Mouse (Mus musculus): ENCODE measurements around the gene Nsf. TPM values are rescaled to one million over a fixed set of nuclear protein-coding genes. Genes with fewer than 3 reads are reported as not detected.

The Nsf gene
- total RNA-seq, 2 experiments from 2014 or later, result 815 to 848 TPM

- peak; percentile 28 to 31 for DNase-seq (ENCODE audit: low spot score in 2 of 2)
- intact Hi-C loops (cut with DNase I), result no loop called here
These were observed 144.0 kb downstream of the Nsf start for GRCm38 (mm10) chr11:103809611-103810598.

GRCm38 (mm10) chr11:103808771-103809610, 144.9 kb downstream of the Nsf start:
- intact Hi-C loops (cut with DNase I), result no loop called here
- no peak for DNase-seq (ENCODE audit: low spot score in 2 of 2)

GRCm38 (mm10) chr11:103807966-103808365, 145.9 kb downstream of the Nsf start:
- intact Hi-C loops (cut with DNase I), result no loop called here
- no peak for DNase-seq (ENCODE audit: low spot score in 2 of 2)

GRCm38 (mm10) chr11:103804804-103805203, 149.1 kb downstream of the Nsf start:
- intact Hi-C loops (cut with DNase I), result no loop called here
- no peak for DNase-seq (ENCODE audit: low spot score in 2 of 2)

GRCm38 (mm10) chr11:103804126-103804525, 149.7 kb downstream of the Nsf start:
- DNase-seq (ENCODE audit: low spot score in 2 of 2), result no peak
- intact Hi-C loops (cut with DNase I), result no loop called here

GRCm38 (mm10) chr11:103801128-103801527, 152.7 kb downstream of the Nsf start:
- intact Hi-C loops (cut with DNase I), result no loop called here

GRCm38 (mm10) chr11:103789951-103790350, 163.9 kb downstream of the Nsf start:
- intact Hi-C loops (cut with DNase I), result no loop called here
- no peak for DNase-seq (ENCODE audit: low spot score in 2 of 2)

More at GRCm38 (mm10) chr11:103801128-103801527, 152.7 kb downstream of the Nsf start:
- DNase-seq (ENCODE audit: low spot score in 2 of 2), result peak in 1 of 2 experiments; percentile 32

- DNase-seq (ENCODE audit: low spot score in 2 of 2), result peak in 1 of 2 experiments; percentile 17
- intact Hi-C loops (cut with DNase I), result no loop called here
These were observed 173.7 kb downstream of the Nsf start for GRCm38 (mm10) chr11:103780152-103780551.

GRCm38 (mm10) chr11:103774228-103774530, 179.7 kb downstream of the Nsf start:
- intact Hi-C loops (cut with DNase I), result no loop called here
- no peak for DNase-seq (ENCODE audit: low spot score in 2 of 2)

GRCm38 (mm10) chr11:103773387-103774227, 180.2 kb downstream of the Nsf start, which contains the start of gene Wnt3:
TSS of gene Wnt3 (plus strand) at chr11:103774150.
- DNase-seq (ENCODE audit: low spot score in 2 of 2), result no peak
- intact Hi-C loops (cut with DNase I), result no loop called here

- intact Hi-C loops (cut with DNase I), result no loop called here
- no peak for DNase-seq (ENCODE audit: low spot score in 2 of 2)
These were observed 181.1 kb downstream of the Nsf start for GRCm38 (mm10) chr11:103772505-103773386.

Other genes with a start within 250 kb of the Nsf start
- under 1 TPM in 1 of 2 experiments, not detected in 1; 0.06 TPM for gene Wnt9b, start 204.2 kb downstream of the Nsf start, total RNA-seq (2021)
- gene Wnt3, start 179.9 kb downstream of the Nsf start, total RNA-seq (2021), result under 1 TPM; 0.82 to 0.83 TPM
- 10 to 100 TPM; 59.2 to 59.6 TPM for gene Arf2, start 12.7 kb upstream of the Nsf start, total RNA-seq (2021)
- gene Crhr1, start 178.8 kb upstream of the Nsf start, total RNA-seq (2021), result 10 to 100 TPM; 40.3 to 45.1 TPM
- gene Sppl2c, start 232.3 kb upstream of the Nsf start, total RNA-seq (2021), result not detected

Data from left cerebral cortex, postnatal 14 days (tissue).